Comparison of ENCODE assay signal across 8 mouse cellular contexts in genomic region chr7:110296889-110297603, GRCm38 (mm10).
DNase-seq lines count a peak whose midpoint lies in the region; ATAC-seq and TF ChIP-seq lines count a peak whose summit lies in the region.

No protein-coding gene starts in this region.

- no peaks in the 10 kb centered on the region; the same call in 1 of the 2 replicates for H3K9me3 ChIP-seq in heart, embryonic 11.5 days (replicated peaks; ENCODE audit: control insufficient read depth, low read length)
- H3K9me3 ChIP-seq in lung, embryonic 15.5 days = no peaks in the 10 kb centered on the region

- H3K4me1 ChIP-seq in heart, embryonic 11.5 days (ENCODE audit: control insufficient read depth, insufficient read depth, low read length) = peaks cover 15% of the 10 kb centered on the region
- H3K4me1 ChIP-seq in lung, embryonic 15.5 days = peaks cover 17% of the 10 kb centered on the region
- peaks cover 19% of the 10 kb centered on the region for H3K4me1 ChIP-seq in small intestine, adult 2 months (ENCODE audit: control insufficient read depth, insufficient read depth, insufficient read length, low read length)

- H3K9ac ChIP-seq in heart, embryonic 11.5 days (ENCODE audit: low read depth, low read length) = peak overlapping the region; percentile 67; the same call in 1 of the 2 replicates
- H3K9ac ChIP-seq in lung, embryonic 15.5 days = no peak overlapping the region

- WGBS in heart, embryonic 11.5 days (ENCODE audit: insufficient replicate concordance) = 14% methylated on average over 17 of the region's 17 CpGs
- 18% methylated on average over 17 of the region's 17 CpGs for WGBS in lung, embryonic 15.5 days
- WGBS in small intestine, adult 2 months = 73% methylated on average over 17 of the region's 17 CpGs

- TF ChIP-seq POLR2A in small intestine, adult 2 months (IDR thresholded peaks at IDR 0.05; ENCODE audit: low read depth, low read length) = no peak

- no peak for TF ChIP-seq CTCF in small intestine, adult 2 months (IDR thresholded peaks at IDR 0.05; ENCODE audit: extremely low read depth, insufficient read length, insufficient replicate concordance, low read depth, low read length)

- H3K27me3 ChIP-seq in heart, embryonic 11.5 days (ENCODE audit: control insufficient read depth, insufficient read depth, low read length) = no peaks in the 10 kb centered on the region
- no peaks in the 10 kb centered on the region for H3K27me3 ChIP-seq in lung, embryonic 15.5 days
- no peaks in the 10 kb centered on the region for H3K27me3 ChIP-seq in small intestine, adult 2 months (ENCODE audit: control insufficient read depth, insufficient read depth, low read length)

- H3K27ac ChIP-seq in heart, embryonic 11.5 days (ENCODE audit: low read depth, low read length) = peak overlapping the region; percentile 89
- H3K27ac ChIP-seq in lung, embryonic 15.5 days = peak overlapping the region; percentile 86
- peak overlapping the region; percentile 57 for H3K27ac ChIP-seq in small intestine, adult 2 months (ENCODE audit: insufficient read depth, low read depth, low read length)

- H3K4me3 ChIP-seq in heart, embryonic 11.5 days (ENCODE audit: low read depth, low read length) = no peak overlapping the region
- no peak overlapping the region for H3K4me3 ChIP-seq in lung, embryonic 15.5 days
- no peak overlapping the region for H3K4me3 ChIP-seq in small intestine, adult 2 months (ENCODE audit: low read depth, low read length)

- peak overlapping the region; percentile 31; the same call in 1 of the 2 replicates for H3K4me2 ChIP-seq in heart, embryonic 11.5 days
- H3K4me2 ChIP-seq in lung, embryonic 15.5 days = 0 out of 2 replicates have a peak overlapping the region, but pooled peaks have one; percentile 9

- DNase-seq in 3T3-L1 (ENCODE audit: low read depth, low spot score) = peak; percentile 96
- peak; percentile 86 for DNase-seq in embryo, embryonic 10 days (ENCODE audit: low spot score)
- DNase-seq in kidney, adult 8-10 months = peak; percentile 62 to 80
- no peak for DNase-seq in spleen, postnatal 4 days (ENCODE audit: low spot score in 2 of 2)
- DNase-seq in left cerebral cortex, adult 11 months (ENCODE audit: low spot score) = no peak

- peak; percentile 87 for ATAC-seq in heart, embryonic 11.5 days (replicated peaks; ENCODE audit: insufficient number of reproducible peaks, low FRiP score, low TSS enrichment)
- peak; percentile 89 for ATAC-seq in lung, embryonic 15.5 days (ENCODE audit: borderline replicate concordance, extremely low read depth, low FRiP score, low TSS enrichment)

- no peaks in the 10 kb centered on the region for H3K36me3 ChIP-seq in heart, embryonic 11.5 days (ENCODE audit: control insufficient read depth, insufficient read depth, low read length)
- H3K36me3 ChIP-seq in lung, embryonic 15.5 days = no peaks in the 10 kb centered on the region
- no peaks in the 10 kb centered on the region for H3K36me3 ChIP-seq in small intestine, adult 2 months (ENCODE audit: control insufficient read depth, insufficient read depth, low read length)

Comparison
In these comparisons a context has a peak if more than half of its experiments do, and no peak if none do; other contexts are left out.
1. DNase-seq: peak in 3T3-L1 (single experiment), embryo, embryonic 10 days (single experiment) and kidney, adult 8-10 months (2 of 2); none in spleen, postnatal 4 days (0 of 2) and left cerebral cortex, adult 11 months (single experiment).
2. Peak in every context shown above with its lines, with median percentiles within 50 percentile points of each other: H3K27ac ChIP-seq.